Mouse (Mus musculus) liver, embryonic 11.5 days (tissue): ENCODE data around the gene Hfe. TPM values are rescaled to one million over a fixed set of nuclear protein-coding genes. Genes with fewer than 3 reads are reported as not detected.
"Not testable (repeated sequence)": the region's sequence is repeated elsewhere in the genome, so short reads cannot be mapped to it uniquely, and the experiment has no call there.

Experiments used
- ATAC-seq: fragments of 200-750 bp; cut with Nextera tagmentation; replicated peaks from 2 replicates; pipeline ENCODE4 v1.8.0; 2017; ENCODE audit warnings: moderate number of reproducible peaks, mild to moderate bottlenecking, moderate TSS enrichment, moderate library complexity; ENCODE audit not compliant: low FRiP score
- DNase-seq: peaks from one replicate; pipeline ENCODE4 v3.0.0-alpha.2; 2017; ENCODE audit warnings: low spot score
- H3K27ac ChIP-seq: fragments of 300-500 bp; sonication (generic); 2 replicates; pipeline ENCODE4 v1.5.1; 2014; ENCODE audit warnings: mild to moderate bottlenecking, low read depth, low read length, control low read depth
- H3K27me3 ChIP-seq: fragments of 300-500 bp; sonication (generic); replicated peaks from 2 replicates; pipeline ENCODE4 v1.6.1; 2014; ENCODE audit warnings: low read length, mixed read lengths; ENCODE audit not compliant: control insufficient read depth, insufficient read depth
- H3K36me3 ChIP-seq: fragments of 300-500 bp; sonication (generic); 2 replicates; pipeline ENCODE4 v1.6.1; 2014; ENCODE audit warnings: mild to moderate bottlenecking, low read length, moderate library complexity, mixed read lengths; ENCODE audit not compliant: control insufficient read depth, insufficient read depth
- H3K4me1 ChIP-seq: fragments of 300-500 bp; sonication (generic); replicated peaks from 2 replicates; pipeline ENCODE4 v1.6.1; 2014; ENCODE audit warnings: low read length, mixed read lengths; ENCODE audit not compliant: control insufficient read depth, insufficient read depth
- H3K4me2 ChIP-seq: fragments of 300-500 bp; sonication (generic); 2 replicates; pipeline ENCODE4 v1.6.1; 2014; ENCODE audit warnings: mild to moderate bottlenecking, control low read depth, moderate library complexity
- H3K4me3 ChIP-seq: fragments of 300-500 bp; sonication (generic); 2 replicates; pipeline ENCODE4 v1.5.1; 2014; ENCODE audit warnings: low read depth, low read length, control low read depth
- H3K9ac ChIP-seq: fragments of 300-500 bp; sonication (generic); 2 replicates; pipeline ENCODE4 v1.6.1; 2014; ENCODE audit warnings: low read depth, low read length, control low read depth
- H3K9me3 ChIP-seq: fragments of 300-500 bp; sonication (generic); 2 replicates; pipeline ENCODE4 v1.6.1; 2016; ENCODE audit warnings: low read length, inconsistent platforms, mixed read lengths; ENCODE audit not compliant: control insufficient read depth
- WGBS: fragments of 180-500 bp; shearing (Covaris S2); extraction: QIAGEN DNeasy Blood & Tissue Kit; methylation state at CpG from one replicate; pipeline ENCODE4 v1.1.7; 2014; 5-methylcytosine and 5-hydroxymethylcytosine counted together
- polyA plus RNA-seq: library from polyadenylated mRNA; unstranded; fragments of >200 nt; fragmentation: Nextera tagmentation; extraction: Ambion mirVana; gene quantifications from 2 replicates; pipeline ENCODE4 v1.2.1, GENCODE M21; 2014

Gene Hfe
- polyA plus RNA-seq, 1 experiment from 2014 or later, result 6.1 TPM

GRCm38 (mm10) chr13:23689459-23689858 is 21.2 kb downstream of the Hfe start:
- Histone ChIP-seq H3K4me2 (no peak overlapping the region), H3K4me1 (peaks cover 14% of the 10 kb centered on the region), H3K9me3 (no peaks in the 10 kb centered on the region), H3K4me3 (no peak overlapping the region), H3K27ac (no peak overlapping the region), H3K27me3 (no peaks in the 10 kb centered on the region), H3K36me3 (no peaks in the 10 kb centered on the region), H3K9ac (no peak overlapping the region)
- WGBS, result 30% methylated on average over 2 of the region's 2 CpGs
- no peak for ATAC-seq
- DNase-seq, result no peak

DNA sequence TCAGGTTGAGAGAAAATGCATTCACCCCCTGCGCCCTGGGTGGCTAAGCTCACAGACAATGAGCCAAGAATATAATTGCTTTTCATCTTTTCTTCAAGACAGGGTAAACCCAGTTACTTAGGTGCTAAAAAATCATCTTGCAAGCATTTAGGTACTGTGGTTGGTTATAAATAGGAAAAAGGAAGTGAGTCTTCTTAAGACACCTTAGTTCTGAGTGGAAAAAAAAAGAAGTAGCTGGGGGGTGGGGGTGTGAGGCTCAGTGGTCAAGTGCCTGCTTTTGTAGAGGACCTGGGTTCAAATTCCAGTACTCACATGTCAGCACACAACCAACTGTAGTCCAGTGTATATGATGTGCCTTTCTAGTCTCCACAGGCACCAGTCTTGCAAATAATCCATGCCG is 21.7 kb downstream of the Hfe start:
- Histone ChIP-seq H3K9me3 (no peaks in the 10 kb centered on the region), H3K4me1 (peaks cover 14% of the 10 kb centered on the region), H3K27me3 (no peaks in the 10 kb centered on the region), H3K27ac (no peak overlapping the region), H3K4me3 (no peak overlapping the region), H3K36me3 (no peaks in the 10 kb centered on the region), H3K9ac (no peak overlapping the region), H3K4me2 (no peak overlapping the region)
- 92% methylated on average over 2 of the region's 2 CpGs for WGBS
- DNase-seq, result no peak
- ATAC-seq, result no peak

DNA sequence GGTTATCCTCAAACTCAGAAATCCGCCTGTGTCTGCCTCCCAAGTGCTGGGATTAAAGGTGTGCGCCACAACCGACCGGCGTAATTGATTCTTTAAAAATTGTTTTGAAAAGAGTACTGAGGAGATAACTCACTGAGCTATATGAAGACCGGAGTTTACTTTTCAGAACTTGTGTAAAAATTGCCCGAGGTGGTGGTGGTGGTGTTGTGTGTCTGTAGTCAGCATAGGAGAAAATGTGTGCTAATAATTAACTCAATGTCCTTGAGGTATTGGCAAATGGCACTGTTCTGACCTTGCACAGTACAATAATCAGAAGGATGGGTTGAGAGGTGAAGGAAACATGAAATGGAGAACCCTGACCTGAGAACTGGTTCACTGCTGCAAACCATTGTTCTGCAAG is 22.7 kb downstream of the Hfe start:
- ATAC-seq (no peak), DNase-seq (no peak)
- Histone ChIP-seq H3K4me3 (no peak overlapping the region), H3K36me3 (no peaks in the 10 kb centered on the region), H3K4me2 (no peak overlapping the region), H3K4me1 (peaks cover 15% of the 10 kb centered on the region), H3K9me3 (no peaks in the 10 kb centered on the region), H3K27me3 (no peaks in the 10 kb centered on the region), H3K9ac (no peak overlapping the region), H3K27ac (no peak overlapping the region)
- WGBS, result 82% methylated on average over 7 of the region's 7 CpGs

DNA sequence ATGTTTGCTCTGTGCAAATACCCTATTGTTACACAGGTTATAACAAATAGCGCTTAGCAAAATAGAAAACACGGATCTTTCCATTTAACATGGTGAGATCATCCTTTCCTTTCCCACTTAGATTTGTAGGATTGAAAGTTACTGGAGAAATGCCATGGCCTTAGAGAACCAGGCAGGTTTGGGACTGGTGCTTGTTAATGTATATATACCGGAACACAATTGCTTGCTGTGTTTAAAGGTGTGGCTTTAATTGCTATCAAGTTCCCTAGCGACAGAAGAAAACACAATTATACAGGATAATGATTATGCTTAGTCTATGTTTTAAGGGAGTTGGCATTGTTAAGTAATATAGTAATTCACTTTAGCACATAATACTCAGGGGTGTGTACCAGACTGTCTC is 23.5 kb downstream of the Hfe start:
- ATAC-seq, result no peak
- Histone ChIP-seq H3K4me1 (peaks cover 22% of the 10 kb centered on the region), H3K9ac (no peak overlapping the region)

DNA sequence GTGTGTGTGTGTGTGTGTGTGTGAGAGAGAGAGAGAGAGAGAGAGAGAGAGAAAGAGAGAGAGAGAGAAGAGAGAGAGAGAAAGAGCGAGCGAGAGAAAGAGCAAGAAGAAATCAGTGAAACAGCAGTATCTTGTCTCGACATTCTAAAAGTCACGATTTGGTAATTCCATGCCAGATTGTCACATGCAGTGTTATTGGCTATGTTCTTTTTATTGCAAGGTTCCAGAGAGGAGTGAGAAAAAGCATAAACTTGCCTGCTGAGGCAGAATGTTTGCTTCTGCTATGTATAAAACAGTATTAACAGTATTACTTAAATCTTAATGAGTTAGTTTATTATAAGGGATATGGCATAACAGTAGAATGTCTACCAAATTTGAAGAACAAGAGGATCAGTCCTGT is 24.7 kb downstream of the Hfe start:
- Histone ChIP-seq H3K27ac (peak overlapping the region; percentile 100), H3K9me3 (no peaks in the 10 kb centered on the region), H3K9ac (peak overlapping the region; percentile 77), H3K4me1 (peaks cover 27% of the 10 kb centered on the region), H3K4me3 (peak overlapping the region; percentile 27), H3K36me3 (no peaks in the 10 kb centered on the region), H3K27me3 (no peaks in the 10 kb centered on the region), H3K4me2 (peak overlapping the region; percentile 82)
- DNase-seq, result no peak
- no peak for ATAC-seq
- 62% methylated on average over 4 of the region's 4 CpGs for WGBS

More for the DNA sequence above, 23.5 kb downstream of the Hfe start:
- Histone ChIP-seq H3K27ac (no peak overlapping the region), H3K36me3 (no peaks in the 10 kb centered on the region), H3K4me2 (no peak overlapping the region), H3K27me3 (no peaks in the 10 kb centered on the region), H3K4me3 (no peak overlapping the region), H3K9me3 (no peaks in the 10 kb centered on the region)
- no peak for DNase-seq
- WGBS, result 90% methylated on average over 4 of the region's 4 CpGs

DNA sequence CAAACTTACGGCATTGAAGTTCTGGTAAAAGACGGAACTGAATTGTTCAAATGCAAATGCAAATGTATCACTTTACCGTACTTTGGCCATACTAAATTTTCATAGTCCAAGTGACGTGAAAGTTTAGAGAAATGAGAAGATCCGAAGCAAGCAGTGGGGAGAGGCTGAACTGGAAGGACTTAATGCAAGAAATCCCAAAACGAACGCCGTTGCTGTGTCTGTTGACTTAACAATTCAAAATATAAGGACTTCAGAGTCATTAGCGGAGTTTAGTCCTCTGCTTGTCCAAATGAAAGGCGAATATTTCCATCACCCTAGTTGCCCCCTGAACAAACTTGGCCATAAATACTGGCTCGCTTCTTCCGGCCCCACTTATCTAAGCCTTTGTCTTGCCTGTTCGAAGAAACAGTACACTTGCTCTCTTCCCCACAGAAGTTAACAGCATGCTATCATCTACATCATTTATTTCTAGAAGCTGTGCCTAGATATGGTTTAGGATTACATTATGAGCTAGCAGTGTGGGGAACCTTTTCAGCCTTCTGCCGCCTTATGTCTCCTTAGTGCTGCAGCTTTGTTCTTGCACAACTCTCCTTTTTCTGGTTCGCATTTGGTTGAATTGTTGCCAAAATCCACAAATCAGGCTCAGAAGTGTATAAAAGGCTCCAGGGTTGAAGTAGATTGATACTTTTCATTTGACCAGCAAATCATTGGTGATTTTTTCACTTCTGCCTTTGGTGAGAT is 25.4 kb downstream of the Hfe start:
- no peaks in the 10 kb centered on the region for H3K9me3 ChIP-seq
- ATAC-seq (no peak), DNase-seq (peak; percentile 61)
- H3K36me3 ChIP-seq, result no peaks in the 10 kb centered on the region
- H3K9ac ChIP-seq, result peak overlapping the region; percentile 77
- peak overlapping the region; percentile 100 for H3K27ac ChIP-seq
- H3K4me2 ChIP-seq, result peak overlapping the region; percentile 82
- H3K4me3 ChIP-seq, result peak overlapping the region; percentile 27
- H3K4me1 ChIP-seq, result peaks cover 24% of the 10 kb centered on the region
- WGBS, result 10% methylated on average over 15 of the region's 15 CpGs
- no peaks in the 10 kb centered on the region for H3K27me3 ChIP-seq

- H3K27me3 ChIP-seq, H3K36me3 ChIP-seq, H3K9me3 ChIP-seq: not testable (repeated sequence)
- Histone ChIP-seq H3K4me2 (peak overlapping the region; percentile 82), H3K27ac (peak overlapping the region; percentile 100), H3K9ac (peak overlapping the region; percentile 77), H3K4me3 (peak overlapping the region; percentile 27), H3K4me1 (peaks cover 25% of the 10 kb centered on the region)
- 0% methylated on average over 11 of the region's 37 CpGs for WGBS
- peak; percentile 22 for ATAC-seq
- peak; percentile 53 for DNase-seq
Measured at GRCm38 (mm10) chr13:23684295-23684945, 26.2 kb downstream of the Hfe start.

- peak within 1 kb of the TSS; percentile 100 for H3K27ac ChIP-seq
- no peaks in the 10 kb centered on the region for H3K36me3 ChIP-seq
- H3K4me1 ChIP-seq, result peaks cover 25% of the 10 kb centered on the region
- H3K4me3 ChIP-seq, result peak within 1 kb of the TSS; percentile 37
- no peaks in the 10 kb centered on the region for H3K27me3 ChIP-seq
- no peaks in the 10 kb centered on the region for H3K9me3 ChIP-seq
- peak within 1 kb of the TSS; percentile 77 for H3K9ac ChIP-seq
- ATAC-seq (peak; percentile 95), DNase-seq (peak; percentile 79)
- under 1% methylated on average over 32 of the region's 32 CpGs for WGBS
- H3K4me2 ChIP-seq, result peak within 1 kb of the TSS; percentile 82
Measured at GRCm38 (mm10) chr13:23683755-23684281, 26.8 kb downstream of the Hfe start, which contains the start of the genes Hist1h2ac and Hist1h2bc. TSS of gene Hist1h2ac (minus strand) at chr13:23683948. TSS of gene Hist1h2bc (plus strand) at chr13:23684199.
